Mouse (Mus musculus) central nervous system, embryonic 14 days (tissue): ENCODE data around the gene Thbs2. TPM values are rescaled to one million over a fixed set of nuclear protein-coding genes. Genes with fewer than 3 reads are reported as not detected.

Experiments used
- polyA plus RNA-seq: library from polyadenylated mRNA; depleted of rRNA; stranded (reverse); fragments of >200 nt; gene quantifications from 2 replicates; pipeline ENCODE4 v1.2.3, GENCODE M21; 2012; rRNA removed

Thbs2 gene
- 15.0 and 29.0 TPM in 2 replicates for polyA plus RNA-seq

GRCm38 (mm10) chr17:14693994-14694374, at the start of gene Thbs2:
Gene Thbs2 (minus strand): TSS chr17:14694235.

Other genes starting within 250 kb of the Thbs2 start
- 3.3 and 5.9 TPM in 2 replicates for gene Wdr27, start 248.9 kb upstream of the Thbs2 start, polyA plus RNA-seq
- gene 1600012H06Rik, start 248.9 kb upstream of the Thbs2 start, polyA plus RNA-seq: 21.5 and 23.2 TPM in 2 replicates